Mouse (Mus musculus): ENCODE measurements at regions not wholly inside any gene's neighbourhood (a gene's known extent, or its start where the extent isn't known, plus 50 kb on each side); places are given as distances from the start of the nearest gene placed in this dataset.

DNA sequence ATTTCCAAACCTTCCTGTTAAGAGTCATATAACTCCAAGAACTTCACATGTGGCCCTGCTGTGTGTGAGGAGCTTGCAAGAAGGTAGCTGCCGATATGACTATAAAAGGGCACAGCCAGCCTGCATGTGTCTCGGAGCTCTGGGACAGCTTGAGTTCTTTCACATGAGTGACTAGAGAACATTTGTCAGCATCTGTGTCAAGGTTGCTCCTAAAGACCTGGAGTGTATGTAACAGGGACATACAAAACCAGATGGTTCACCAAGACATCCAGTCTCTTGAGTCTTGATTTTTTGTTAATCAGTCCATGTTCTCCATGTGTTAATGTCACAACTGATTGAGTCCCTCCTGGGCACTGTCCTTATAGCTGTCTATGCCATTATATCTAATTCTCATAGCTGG is 126.2 kb upstream of the Pcsk2 start:
- no peak for DNase-seq

DNA sequence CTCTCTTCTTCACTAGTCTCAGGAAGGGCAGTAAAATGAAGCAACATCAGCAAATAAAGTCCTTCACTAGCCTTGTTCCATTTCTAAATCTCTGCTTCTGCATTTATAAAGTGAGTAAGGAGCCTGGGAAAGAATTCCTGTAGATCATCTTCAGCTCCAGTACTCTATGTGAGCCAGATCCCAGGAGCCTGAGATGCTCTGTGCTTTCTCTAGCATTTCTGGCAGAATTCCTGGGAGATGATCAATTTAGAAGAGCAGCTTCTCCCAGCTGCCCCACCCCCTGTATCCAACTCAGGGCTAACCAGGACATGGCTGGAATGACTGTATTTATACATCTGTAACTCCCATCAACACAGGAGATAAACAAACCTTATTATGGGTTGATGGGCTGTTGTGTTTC is 95.3 kb upstream of the Pcsk2 start:
- no peak for DNase-seq

DNA sequence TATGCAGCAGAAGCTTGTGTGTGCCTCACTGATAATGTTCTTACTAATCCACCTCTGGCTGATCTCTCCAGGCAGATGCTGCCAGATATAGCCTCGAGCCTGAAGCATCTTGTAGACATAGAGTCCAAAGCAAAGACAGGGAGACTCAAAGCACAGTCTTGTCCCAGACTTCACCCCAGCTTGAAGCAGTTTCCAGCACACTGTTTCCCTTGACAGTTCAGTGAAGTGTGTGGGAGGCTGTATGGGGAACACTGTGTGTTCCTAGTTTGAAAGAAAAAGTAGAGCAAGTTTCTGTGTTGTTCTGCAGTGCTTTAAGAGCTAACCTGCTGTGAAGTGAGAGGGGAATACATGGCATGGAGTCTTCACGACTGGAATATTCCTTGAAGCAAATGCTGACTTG is 94.7 kb upstream of the Pcsk2 start:
- no peak for DNase-seq

DNA sequence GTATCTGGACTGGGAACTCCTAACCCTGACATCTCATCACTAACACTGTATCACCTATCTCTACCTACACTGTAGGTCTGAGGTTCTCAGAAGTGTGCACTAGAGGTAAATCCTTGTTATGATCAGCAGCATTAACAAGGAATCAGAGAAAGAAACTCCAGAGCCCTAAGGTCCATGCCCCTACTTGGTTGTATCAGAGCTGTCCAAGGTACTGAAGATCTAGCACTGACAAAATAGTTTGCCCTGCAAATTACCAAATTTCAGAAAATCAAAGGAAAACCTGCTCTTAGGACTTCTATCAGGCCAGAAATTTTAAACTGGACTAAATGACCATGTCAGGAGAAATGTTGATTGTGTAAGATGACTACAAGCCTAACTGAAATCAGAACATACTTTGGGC is 94.3 kb upstream of the Pcsk2 start:
- DNase-seq, result peak in 1 of 2 experiments; percentile 3

DNA sequence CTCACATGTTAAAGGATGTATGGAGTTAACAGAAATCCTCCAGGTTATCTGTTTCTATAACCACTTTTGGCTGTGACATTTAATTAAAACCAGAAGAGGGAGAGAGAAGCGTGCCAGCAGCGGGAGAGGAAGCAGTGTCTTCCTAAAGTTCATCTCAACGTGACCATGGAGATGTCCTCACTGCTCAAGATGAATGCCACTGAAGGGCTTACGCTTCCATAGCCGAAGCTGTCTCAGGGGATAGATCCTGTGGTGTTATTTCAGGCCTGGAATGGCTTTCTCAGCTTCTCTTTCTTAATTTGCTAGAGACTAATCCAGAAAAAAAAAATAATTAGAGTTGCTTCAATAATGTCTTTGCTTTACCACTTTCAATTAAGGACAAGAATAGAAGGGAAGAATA is 78.0 kb upstream of the Pcsk2 start:
- no peak for DNase-seq

DNA sequence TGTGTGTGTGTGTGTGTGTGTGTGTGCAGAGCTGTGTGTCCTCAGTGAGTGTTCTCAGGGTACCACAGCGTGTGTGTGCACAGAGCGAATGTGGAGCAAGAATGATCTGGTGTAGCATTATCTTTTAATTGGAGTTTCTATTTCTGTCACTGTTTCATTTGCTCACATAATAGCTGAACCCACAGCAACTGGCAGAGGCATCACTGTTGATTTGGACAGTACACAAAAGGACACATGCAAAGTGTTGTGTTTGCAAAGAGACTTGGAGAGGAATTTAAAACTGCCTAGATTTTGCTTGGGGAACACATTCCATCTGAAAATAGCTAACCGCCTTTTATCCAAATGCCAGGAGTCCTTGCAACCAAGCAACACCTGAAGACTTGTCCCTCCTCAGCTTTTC is 74.6 kb upstream of the Pcsk2 start:
- no peak for DNase-seq

DNA sequence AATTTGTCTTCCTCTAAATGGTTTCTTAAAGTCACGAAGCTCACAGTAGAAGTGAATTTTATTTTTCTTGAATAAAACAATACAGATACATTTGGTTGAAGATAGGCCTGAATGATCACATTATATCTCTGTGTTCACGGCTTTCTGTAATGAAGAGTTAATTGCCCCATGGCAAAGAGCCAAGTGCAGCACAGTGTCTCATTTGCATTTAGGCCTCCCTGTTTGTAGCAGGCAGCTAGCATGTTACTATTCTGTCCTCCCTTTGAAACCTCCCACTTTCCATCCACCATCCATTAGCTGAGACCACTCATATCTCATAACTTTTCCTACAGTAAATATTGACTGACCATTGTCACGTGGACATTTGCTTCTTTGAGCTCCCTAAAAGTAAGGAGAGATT is 55.1 kb upstream of the Pcsk2 start:
- DNase-seq, result no peak

Data from adrenal gland, postnatal 36 days (tissue).